Mouse (Mus musculus) olfactory bulb, adult 2 months (tissue): ENCODE results near the gene Fblim1. TPM values are rescaled to one million over a fixed set of nuclear protein-coding genes. Genes with fewer than 3 reads are reported as not detected.
A peak's percentile ranks its signal among the peaks of the same experiment; 100 is the strongest.

ENCODE experiments used
- H3K27ac ChIP-seq: fragments of 200-500 bp; 2 replicates; pipeline ENCODE4 v1.5.1; 2012; ENCODE audit warnings: low read depth, low read length; ENCODE audit not compliant: insufficient read depth
- H3K4me1 ChIP-seq: fragments of 200-500 bp; 2 replicates; pipeline ENCODE4 v1.6.1; 2012; ENCODE audit warnings: low read length; ENCODE audit not compliant: control insufficient read depth, insufficient read depth
- H3K4me3 ChIP-seq: fragments of 200-500 bp; 2 replicates; pipeline ENCODE4 v1.5.1; 2012; ENCODE audit warnings: mild to moderate bottlenecking, low read depth, low read length, moderate library complexity; ENCODE audit not compliant: insufficient read depth
- CTCF ChIP-seq: fragments of 200-500 bp; IDR thresholded peaks from 2 replicates; pipeline ENCODE4 v1.5.1; 2012; ENCODE audit warnings: low read depth, mild to moderate bottlenecking, low read length, moderate library complexity; ENCODE audit not compliant: insufficient read depth
- POLR2A ChIP-seq: fragments of 200-500 bp; IDR thresholded peaks from 2 replicates; pipeline ENCODE4 v1.6.1; 2012; ENCODE audit warnings: mild to moderate bottlenecking, low read depth, low read length, moderate library complexity; ENCODE audit not compliant: insufficient read depth
- WGBS: fragments of 180-500 bp; shearing (Covaris S2); methylation state at CpG from one replicate; pipeline ENCODE4 v1.1.7; 2018; 5-methylcytosine and 5-hydroxymethylcytosine counted together
- polyA plus RNA-seq: library from polyadenylated mRNA; stranded (reverse); fragments of >200 nt; gene quantifications from 2 replicates; pipeline ENCODE4 v1.2.4, GENCODE M21; 2012; ENCODE audit warnings: low replicate concordance; ENCODE audit not compliant: missing spikeins, insufficient read depth, insufficient read length

The Fblim1 gene
- polyA plus RNA-seq, 1 experiment, result not detected

DNA sequence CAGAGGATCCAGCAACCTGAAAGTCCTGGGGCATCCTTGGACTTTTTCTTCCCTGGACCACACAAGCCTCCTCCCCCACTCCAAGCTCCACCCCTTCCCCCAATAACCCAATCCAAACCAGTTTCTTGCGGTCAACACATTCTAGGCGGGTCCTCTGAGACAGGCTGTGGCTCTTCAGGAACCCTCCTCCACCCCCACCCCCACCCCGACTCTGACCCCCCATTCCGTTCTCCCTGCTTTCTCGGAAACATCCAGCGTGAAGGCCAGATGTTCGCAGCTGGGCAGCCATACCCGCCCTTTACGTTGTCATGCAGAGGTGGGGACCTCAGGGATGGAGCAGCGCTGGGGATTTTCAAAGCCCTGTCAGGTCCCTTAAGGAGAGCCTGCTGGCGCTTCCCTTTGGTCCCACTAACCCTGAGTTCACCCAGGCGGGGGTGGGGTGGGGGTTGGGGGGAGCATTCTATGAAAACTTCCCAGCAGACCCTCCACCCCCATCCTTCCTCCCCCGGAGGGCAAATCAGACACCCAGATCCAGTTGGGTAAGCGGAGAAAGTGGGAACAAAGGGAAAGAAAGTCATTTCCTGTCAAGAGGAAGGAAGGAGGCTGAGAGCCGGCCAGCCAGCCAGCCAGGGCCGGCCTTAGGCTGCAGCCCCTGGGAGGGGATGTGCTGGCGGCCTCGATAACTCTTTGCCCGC is 7.5 kb downstream of the Fblim1 start:
- H3K4me1 ChIP-seq, result peaks cover 16% of the 10 kb centered on the region
- no peak overlapping the region for H3K27ac ChIP-seq
- H3K4me3 ChIP-seq, result no peak overlapping the region
- WGBS, result 12% methylated on average over 19 of the region's 19 CpGs
- TF ChIP-seq CTCF (no peak), POLR2A (no peak)

DNA sequence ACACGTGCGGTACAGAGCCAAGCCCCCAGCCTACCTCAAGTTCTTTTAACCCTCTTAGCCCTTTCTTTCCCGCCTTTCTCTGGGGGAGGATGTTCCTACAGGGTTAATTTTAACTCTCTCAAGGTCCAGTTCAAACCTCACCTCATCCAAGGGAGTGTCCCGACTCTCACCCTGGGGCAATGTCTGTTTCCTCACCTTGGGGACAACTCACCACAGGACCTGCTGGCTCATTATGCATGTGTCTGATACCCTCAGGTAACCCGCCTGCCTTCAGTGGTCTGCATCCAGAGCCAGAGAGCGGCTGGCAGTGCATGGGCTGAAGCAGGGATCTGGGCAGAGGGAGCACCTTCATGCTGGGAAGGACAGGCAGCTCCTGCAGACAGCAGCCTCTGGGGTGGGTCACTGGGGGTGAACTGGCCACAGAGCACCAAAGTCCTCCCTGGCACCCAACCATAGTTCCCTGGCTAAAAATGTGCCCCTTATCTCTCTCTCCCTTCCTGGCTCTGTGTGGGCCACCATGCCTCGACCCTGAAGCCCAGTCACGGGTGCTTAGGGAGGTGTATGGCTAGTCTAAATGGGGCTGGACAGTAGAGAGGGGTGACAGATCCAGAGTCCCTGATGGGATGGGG is 9.1 kb downstream of the Fblim1 start:
- Histone ChIP-seq H3K27ac (no peak overlapping the region), H3K4me1 (peaks cover 16% of the 10 kb centered on the region), H3K4me3 (no peak overlapping the region)
- TF ChIP-seq POLR2A, result no peak
- TF ChIP-seq CTCF, result no peak
- 92% methylated on average over 8 of the region's 8 CpGs for WGBS

DNA sequence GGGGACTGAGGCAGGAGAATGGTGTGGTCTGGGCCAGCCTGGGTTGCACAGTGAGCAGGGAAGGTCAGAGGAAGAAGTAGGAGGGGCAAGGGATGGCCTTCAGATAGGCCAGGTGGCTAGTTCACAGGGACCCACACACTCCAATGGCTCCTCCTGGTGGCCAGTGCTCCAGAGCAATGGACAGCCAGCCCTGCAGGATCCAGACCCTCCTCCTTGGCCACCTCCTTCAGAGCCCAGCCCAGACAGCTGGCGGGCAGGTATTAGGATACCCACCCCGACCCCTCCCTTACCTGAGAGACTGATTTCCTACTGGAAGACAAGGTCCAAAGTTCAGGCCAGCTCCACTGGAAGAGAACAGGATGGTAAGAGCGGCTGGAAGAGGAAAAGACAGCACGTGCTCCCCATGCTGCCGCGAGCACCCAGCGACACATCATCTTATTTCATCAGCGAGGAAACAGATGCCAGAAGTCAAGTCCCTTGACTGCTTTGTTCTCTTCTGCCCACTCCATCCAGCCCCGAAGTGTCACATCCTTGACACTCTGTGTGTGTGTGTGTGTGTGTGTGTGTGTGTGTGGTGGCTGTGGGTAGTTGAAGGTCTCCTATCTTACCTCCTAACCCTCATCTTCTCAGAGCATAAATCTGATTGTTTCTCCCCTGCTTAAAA is 10.2 kb downstream of the Fblim1 start:
- Histone ChIP-seq H3K4me1 (peaks cover 16% of the 10 kb centered on the region), H3K27ac (no peak overlapping the region), H3K4me3 (no peak overlapping the region)
- 86% methylated on average over 9 of the region's 9 CpGs for WGBS
- no peak for TF ChIP-seq POLR2A

DNA sequence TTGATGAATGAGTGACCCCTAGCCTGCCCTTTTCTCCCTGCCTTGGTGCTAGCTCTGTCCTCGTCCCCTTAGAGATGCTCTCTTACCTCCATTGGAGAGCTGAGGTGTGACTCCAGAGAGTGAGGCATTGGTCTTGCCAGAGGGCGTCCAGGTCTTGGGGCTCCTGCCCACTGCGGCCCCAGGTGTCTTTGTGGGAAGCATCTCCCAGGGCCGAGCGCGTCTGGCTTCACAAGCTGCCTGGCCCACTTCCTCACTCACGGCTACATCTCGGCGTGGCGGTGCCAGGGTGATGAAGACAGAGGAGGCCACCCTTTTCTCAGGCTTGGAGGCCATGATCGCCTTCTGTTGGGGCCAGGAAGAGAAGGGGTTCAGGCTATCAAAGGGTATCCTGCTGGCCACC is 10.8 kb downstream of the Fblim1 start:
- H3K27ac ChIP-seq, result no peak overlapping the region
- H3K4me3 ChIP-seq, result no peak overlapping the region
- H3K4me1 ChIP-seq, result peaks cover 16% of the 10 kb centered on the region
- 97% methylated on average over 11 of the region's 11 CpGs for WGBS
- TF ChIP-seq CTCF, result no peak
- no peak for TF ChIP-seq POLR2A

DNA sequence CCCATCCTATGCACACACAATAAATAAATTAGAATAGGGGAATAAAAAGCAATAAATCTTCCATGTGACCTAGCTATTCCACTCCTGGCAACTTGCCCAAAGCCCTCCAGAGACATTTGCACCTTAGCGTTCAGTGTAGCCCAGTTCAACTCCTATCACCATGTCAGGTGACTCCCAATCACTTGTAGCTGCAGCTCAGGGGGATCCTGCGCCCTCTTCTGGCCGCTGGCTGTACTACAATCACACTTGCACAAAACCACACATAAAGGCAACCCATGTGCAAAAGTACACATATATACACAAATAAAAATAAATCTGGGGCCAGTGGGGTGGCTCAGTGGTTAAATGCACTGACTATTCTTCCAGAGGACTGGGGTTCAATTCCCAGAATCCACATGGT is 14.3 kb downstream of the Fblim1 start:
- no peak overlapping the region for H3K27ac ChIP-seq
- TF ChIP-seq POLR2A, result no peak
- 0 out of 2 replicates have a peak, but pooled peaks have one; percentile 23 for TF ChIP-seq CTCF
- no peaks in the 10 kb centered on the region; the same call in 1 of the 2 replicates for H3K4me1 ChIP-seq
- no peak overlapping the region for H3K4me3 ChIP-seq
- 19% methylated on average over 3 of the region's 3 CpGs for whole genome bisulfite sequencing

DNA sequence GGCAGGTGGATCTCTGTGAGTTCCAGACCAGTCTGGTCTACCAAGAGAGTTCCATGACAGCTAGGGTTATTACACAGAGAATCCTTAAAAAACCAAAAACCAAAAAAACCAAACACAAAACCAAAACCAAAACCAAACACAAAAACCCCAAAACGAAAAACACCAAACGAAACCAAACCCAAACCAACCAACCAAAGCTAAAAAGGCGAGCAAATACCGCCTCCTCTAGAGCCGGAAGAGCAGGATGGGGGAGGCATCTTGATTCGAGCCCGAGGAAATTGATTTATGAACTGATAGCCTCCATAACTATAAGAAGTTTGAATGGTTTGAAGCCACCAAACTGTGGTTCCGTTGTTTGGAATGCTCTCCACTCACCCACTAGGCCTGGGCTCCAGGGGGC is 22.0 kb downstream of the Fblim1 start:
- Histone ChIP-seq H3K4me3 (no peak overlapping the region), H3K27ac (no peak overlapping the region), H3K4me1 (no peaks in the 10 kb centered on the region)
- TF ChIP-seq CTCF (no peak), POLR2A (no peak)
- WGBS, result 94% methylated on average over 8 of the region's 8 CpGs

DNA sequence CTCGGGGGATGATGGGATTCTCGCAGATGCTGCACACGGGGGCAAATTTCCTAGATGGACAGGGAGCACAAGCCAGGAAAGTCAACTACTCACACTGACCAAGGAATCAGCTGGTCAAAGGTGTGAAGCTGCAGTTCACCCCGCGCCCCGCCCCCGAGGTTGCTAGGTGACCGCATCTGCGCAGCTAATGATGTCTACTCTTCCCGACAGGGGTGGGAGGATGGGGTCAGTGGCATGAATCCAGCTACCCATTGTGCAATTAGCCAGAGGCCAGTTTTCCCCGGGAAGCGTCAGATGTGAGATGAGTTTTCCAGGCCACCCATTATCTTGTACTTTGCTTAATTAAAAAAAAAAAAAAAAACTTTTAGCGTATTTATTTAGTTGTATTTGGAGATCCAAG is 24.8 kb downstream of the Fblim1 start:
- no peak overlapping the region for H3K27ac ChIP-seq
- no peak for TF ChIP-seq CTCF
- no peak for TF ChIP-seq POLR2A
- H3K4me1 ChIP-seq, result no peaks in the 10 kb centered on the region
- H3K4me3 ChIP-seq, result no peak overlapping the region
- 85% methylated on average over 13 of the region's 13 CpGs for WGBS

DNA sequence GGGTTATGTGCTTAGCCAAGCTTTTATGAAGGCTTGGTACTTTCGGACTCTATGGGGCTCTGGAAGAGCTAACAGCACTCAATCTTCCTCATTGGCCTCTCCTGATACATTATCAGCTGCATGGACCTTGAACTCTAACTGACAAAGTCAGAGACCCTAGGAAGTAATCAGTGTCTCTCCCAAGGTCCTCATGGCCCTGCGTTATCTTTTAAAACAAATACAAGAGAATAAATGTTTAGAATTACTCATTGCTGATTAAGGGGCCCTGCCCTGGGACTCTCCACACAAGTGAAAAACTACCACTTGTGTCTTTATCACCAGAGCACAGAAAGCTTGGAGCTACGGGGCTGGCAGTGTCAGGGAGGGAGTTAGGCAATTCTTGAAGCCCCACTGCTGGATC is 27.1 kb downstream of the Fblim1 start:
- 76% methylated on average over 3 of the region's 3 CpGs for WGBS
- TF ChIP-seq CTCF (no peak), POLR2A (no peak)
- Histone ChIP-seq H3K4me1 (peaks cover 4% of the 10 kb centered on the region; the same call in 1 of the 2 replicates), H3K4me3 (no peak overlapping the region), H3K27ac (no peak overlapping the region)

DNA sequence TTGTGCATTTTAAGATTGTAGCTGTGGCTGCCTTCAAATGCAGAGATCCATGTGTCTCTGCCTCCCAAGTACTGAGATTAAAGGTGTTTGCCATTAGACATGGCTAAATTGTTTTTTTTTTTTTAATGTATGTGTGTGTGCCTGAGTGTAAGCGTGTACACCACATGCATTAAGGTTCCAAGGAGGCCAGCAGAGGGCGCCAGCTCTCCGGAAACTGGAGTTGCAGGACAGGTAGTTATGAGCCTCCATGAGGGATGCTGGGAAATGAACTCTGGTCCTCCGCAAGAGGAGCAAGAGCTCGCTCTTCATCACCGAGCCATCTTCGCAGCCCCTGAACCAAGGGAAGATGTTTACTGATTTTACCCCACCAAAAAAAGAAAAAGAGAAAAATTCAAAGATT is 29.0 kb downstream of the Fblim1 start:
- Histone ChIP-seq H3K4me3 (no peak overlapping the region), H3K4me1 (peaks cover 4% of the 10 kb centered on the region; the same call in 1 of the 2 replicates), H3K27ac (no peak overlapping the region)
- TF ChIP-seq POLR2A (no peak), CTCF (no peak)
- WGBS, result 95% methylated on average over 7 of the region's 7 CpGs
